Mouse (Mus musculus) cerebellum, adult 2 months (tissue): ENCODE data around the gene Klc1. TPM values are rescaled to one million over a fixed set of nuclear protein-coding genes. Genes with fewer than 3 reads are reported as not detected.

Source experiments
- DNase-seq, 2 experiments: peaks; one replicate each; pipeline ENCODE4 v3.0.0; 2021
- H3K27ac ChIP-seq: fragments of 200-500 bp; 2 replicates; pipeline ENCODE4 v1.5.1; 2012; ENCODE audit warnings: low read length, control low read depth, inconsistent platforms; ENCODE audit not compliant: insufficient read depth
- H3K27me3 ChIP-seq: fragments of 200-500 bp; 2 replicates; pipeline ENCODE4 v1.6.1; 2012; ENCODE audit warnings: inconsistent platforms, mild to moderate bottlenecking, low read length, moderate library complexity; ENCODE audit not compliant: control insufficient read depth, insufficient read depth
- H3K4me1 ChIP-seq: fragments of 200-500 bp; 2 replicates; pipeline ENCODE4 v1.6.1; 2011; ENCODE audit warnings: low read length; ENCODE audit not compliant: control insufficient read depth, insufficient read depth
- H3K4me3 ChIP-seq: fragments of 200-500 bp; replicated peaks from 2 replicates; pipeline ENCODE3; 2011; ENCODE audit warnings: mild to moderate bottlenecking, low read depth, low read length, control low read depth; ENCODE audit not compliant: insufficient read depth
- CTCF ChIP-seq: fragments of 200-500 bp; IDR thresholded peaks from 2 replicates; pipeline ENCODE4 v1.5.1; 2011; ENCODE audit warnings: low read depth, mild to moderate bottlenecking, control low read depth, low read length, moderate library complexity, borderline replicate concordance; ENCODE audit not compliant: insufficient read depth
- POLR2A ChIP-seq: fragments of 200-500 bp; IDR thresholded peaks from 2 replicates; pipeline ENCODE4 v1.6.1; 2011; ENCODE audit warnings: low read length, control low read depth, borderline replicate concordance; ENCODE audit not compliant: insufficient read depth
- WGBS: fragments of 180-500 bp; shearing (Covaris S2); methylation state at CpG from one replicate; pipeline ENCODE4 v1.1.7; 2018; 5-methylcytosine and 5-hydroxymethylcytosine counted together
- polyA plus RNA-seq: library from polyadenylated mRNA; depleted of rRNA; stranded (reverse); fragments of >200 nt; gene quantifications from 2 replicates; pipeline ENCODE4 v1.2.3, GENCODE M21; 2012

Gene Klc1
- polyA plus RNA-seq, 1 experiment: 874 TPM

DNA sequence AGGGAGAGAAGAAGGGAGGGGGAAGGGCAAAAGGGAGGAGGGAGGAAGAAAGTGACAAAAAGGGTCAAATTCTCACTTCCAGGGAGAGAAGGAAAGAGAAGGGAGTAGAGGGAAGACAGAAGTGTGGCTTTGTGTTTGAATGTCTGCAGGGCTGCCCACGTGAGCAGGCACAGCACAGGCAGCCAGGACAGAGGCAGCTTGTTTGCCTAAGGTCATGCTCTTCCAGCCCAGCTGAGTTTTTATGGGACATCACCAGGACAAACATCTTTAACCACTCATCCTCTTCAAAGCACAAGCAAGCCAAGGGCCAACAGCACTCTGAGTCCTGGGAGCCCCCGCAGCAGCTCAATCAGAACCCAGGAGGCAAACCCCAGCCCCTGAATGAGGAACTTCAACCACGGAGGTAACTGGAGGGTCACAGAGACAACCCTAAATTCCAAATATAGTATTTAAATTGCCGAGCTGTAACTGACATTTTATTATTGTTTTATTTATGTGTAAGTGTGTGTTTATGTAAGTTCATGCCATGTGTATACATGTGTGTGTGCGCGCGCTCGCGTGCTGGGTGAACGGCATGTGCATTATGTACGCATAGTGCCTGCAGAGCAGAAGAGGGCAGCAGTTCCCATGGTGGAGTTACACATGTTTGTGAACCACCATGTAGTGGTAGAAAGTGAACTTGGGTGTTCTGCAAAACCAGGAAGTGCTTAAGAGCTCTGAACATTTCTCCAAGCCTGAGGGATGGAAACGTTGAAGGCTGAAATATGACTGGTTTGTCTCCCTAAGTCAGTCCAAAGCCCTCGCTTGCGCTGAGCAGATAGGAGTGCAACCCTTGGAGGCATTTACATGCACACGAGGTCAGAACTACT is 84.2 kb downstream of the Klc1 start:
- Histone ChIP-seq H3K27me3 (no peaks in the 10 kb centered on the region), H3K27ac (no peak overlapping the region), H3K4me3 (no peak overlapping the region), H3K4me1 (no peaks in the 10 kb centered on the region)
- no peak for DNase-seq
- 89% methylated on average over 15 of the region's 15 CpGs for WGBS
- TF ChIP-seq POLR2A: no peak

DNA sequence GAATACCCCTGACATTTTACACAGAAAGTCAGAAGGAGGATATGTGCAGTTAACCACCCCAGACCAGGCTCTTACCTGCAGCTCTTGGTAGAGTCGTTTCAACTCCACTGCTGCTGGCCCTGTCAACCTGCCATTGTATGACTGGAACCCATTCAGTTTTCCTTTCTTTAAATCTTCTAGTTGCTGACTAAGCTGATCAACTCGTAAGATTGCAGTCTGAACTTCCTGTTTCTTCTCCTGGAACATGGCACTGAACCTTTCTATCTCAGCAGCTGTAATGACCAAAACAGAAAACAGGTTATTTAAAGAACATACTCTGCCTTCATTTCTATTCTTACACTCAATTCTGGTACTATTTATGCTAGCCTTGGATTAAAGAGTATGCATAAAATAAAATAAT is 84.8 kb downstream of the Klc1 start:
- peaks cover 4% of the 10 kb centered on the region for H3K4me1 ChIP-seq
- H3K4me3 ChIP-seq: no peak overlapping the region
- H3K27ac ChIP-seq: no peak overlapping the region
- H3K27me3 ChIP-seq: no peaks in the 10 kb centered on the region
- TF ChIP-seq CTCF (no peak), POLR2A (no peak)
- 71% methylated on average over 2 of the region's 2 CpGs for WGBS
- no peak for DNase-seq

DNA sequence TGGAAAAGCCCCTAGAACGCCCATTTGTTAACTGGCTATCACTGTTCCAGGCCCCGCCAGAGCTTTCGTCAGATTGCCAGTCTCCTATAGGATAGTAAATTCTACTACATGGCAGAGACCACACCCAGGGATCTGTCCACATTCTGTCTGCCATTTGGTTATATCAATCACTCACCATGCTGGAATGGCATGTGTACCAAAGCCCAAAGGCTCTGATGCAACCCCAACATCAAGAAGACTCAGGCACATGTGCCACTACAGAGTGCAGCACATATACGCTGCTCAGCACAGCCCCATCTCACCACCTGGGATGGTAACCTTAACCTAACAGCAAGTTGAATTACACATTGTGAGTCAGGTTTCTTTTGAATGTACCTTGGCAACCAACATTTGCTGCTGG is 87.3 kb downstream of the Klc1 start:
- peaks cover 7% of the 10 kb centered on the region for H3K4me1 ChIP-seq
- 96% methylated on average over 4 of the region's 4 CpGs for WGBS

DNA sequence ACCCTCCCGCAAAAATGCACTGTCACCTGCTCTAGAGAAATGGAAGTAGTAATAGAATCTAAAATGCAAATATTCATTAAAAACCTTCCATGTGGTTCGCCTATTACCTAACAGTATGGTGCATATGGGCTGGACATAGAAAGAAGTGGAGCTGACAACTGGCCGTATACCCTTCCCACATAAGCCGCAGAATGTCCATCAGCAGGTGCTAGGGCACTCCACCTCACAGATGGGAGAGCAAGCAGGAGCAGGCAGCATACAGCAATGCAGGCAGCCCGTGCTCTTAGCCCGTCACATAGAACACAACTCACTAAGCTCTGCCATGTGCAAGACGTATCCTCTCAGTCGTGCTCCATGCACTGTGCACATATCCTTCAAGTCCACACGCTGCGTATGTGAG is 88.2 kb downstream of the Klc1 start:
- Histone ChIP-seq H3K27ac (no peak overlapping the region), H3K4me3 (no peak overlapping the region), H3K4me1 (peaks cover 7% of the 10 kb centered on the region), H3K27me3 (no peaks in the 10 kb centered on the region)
- no peak for DNase-seq
- no peak for TF ChIP-seq CTCF
- no peak for TF ChIP-seq POLR2A
- 84% methylated on average over 10 of the region's 10 CpGs for WGBS

More for the DNA sequence above, 87.3 kb downstream of the Klc1 start:
- H3K4me3 ChIP-seq: no peak overlapping the region
- no peak for DNase-seq
- TF ChIP-seq CTCF: no peak
- TF ChIP-seq POLR2A: no peak
- no peaks in the 10 kb centered on the region for H3K27me3 ChIP-seq
- H3K27ac ChIP-seq: no peak overlapping the region

DNA sequence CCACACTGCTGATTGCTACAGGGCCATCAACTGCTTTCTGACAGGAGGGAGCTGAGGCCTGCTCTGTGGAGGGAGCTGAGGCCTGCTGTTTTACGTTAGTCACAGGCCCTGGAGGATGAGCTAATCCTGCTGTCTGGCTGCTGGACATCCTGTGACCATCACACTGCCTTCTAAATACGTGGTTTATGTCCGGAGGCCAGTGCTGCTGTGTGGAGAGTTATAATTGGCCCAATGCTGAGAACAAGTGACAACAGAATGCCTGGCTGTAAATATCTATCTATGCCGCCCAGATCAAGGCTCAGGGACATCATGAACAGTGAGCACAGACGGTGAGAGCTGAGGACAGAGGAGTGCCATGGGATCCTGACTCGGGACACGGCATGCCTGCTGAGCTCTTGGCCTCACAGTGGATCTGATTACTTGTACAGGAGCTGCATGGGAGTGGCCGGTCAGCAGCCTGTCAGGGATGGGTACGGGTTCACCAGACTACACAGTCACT is 89.7 kb downstream of the Klc1 start:
- TF ChIP-seq CTCF: no peak
- no peak for TF ChIP-seq POLR2A
- Histone ChIP-seq H3K27ac (peak overlapping the region; percentile 20), H3K4me1 (peaks cover 11% of the 10 kb centered on the region), H3K27me3 (no peaks in the 10 kb centered on the region), H3K4me3 (no peak overlapping the region)
- DNase-seq: peak; percentile 45 to 65
- WGBS: 16% methylated on average over 9 of the region's 9 CpGs

DNA sequence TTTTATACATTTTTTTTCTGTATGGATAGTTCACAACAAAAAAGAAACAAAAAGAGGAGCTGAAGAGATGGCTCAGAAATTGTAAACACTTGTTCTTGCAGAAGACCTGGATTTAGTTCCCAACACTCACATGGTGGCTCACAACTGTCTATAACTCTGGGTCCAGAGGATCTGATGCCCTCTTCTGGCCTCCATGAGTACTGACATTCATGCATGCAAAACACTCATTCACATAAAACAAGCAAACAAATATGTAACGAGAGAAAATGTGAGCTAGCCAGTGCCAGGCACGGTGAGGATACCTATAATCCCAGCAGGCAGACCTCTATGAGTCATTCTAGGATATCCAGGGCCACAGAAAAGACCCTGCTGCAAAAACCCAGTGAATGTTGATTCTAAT is 92.6 kb downstream of the Klc1 start:
- H3K27ac ChIP-seq: no peak overlapping the region
- TF ChIP-seq POLR2A: no peak
- no peak; the same call in 1 of the 2 replicates for TF ChIP-seq CTCF
- WGBS: 53% methylated on average over 2 of the region's 2 CpGs
- H3K4me1 ChIP-seq: peaks cover 14% of the 10 kb centered on the region
- no peak overlapping the region for H3K4me3 ChIP-seq
- no peaks in the 10 kb centered on the region for H3K27me3 ChIP-seq
- no peak for DNase-seq

DNA sequence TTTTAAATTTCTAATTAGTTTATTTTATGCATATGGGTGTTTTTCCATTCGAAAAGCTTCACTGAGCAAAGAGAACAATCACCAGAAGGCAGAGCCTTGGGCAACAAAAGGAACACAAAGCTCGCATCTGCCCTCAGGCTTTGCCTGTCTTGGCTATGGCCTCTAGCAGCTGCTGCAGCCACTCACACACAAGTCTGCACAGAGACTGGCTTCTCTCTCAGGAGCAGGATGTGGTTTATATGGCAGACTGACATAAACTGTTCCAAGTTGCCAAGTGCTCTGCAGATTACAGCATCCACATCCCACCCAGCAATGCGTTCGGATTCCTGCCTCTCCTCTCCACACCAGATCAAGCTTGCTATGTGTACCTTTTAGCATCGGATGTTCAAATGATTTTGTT is 93.1 kb downstream of the Klc1 start:
- no peak overlapping the region for H3K27ac ChIP-seq
- 59% methylated on average over 5 of the region's 5 CpGs for WGBS
- H3K4me1 ChIP-seq: peaks cover 14% of the 10 kb centered on the region
- no peak for TF ChIP-seq POLR2A
- TF ChIP-seq CTCF: no peak
- no peak overlapping the region for H3K4me3 ChIP-seq
- no peaks in the 10 kb centered on the region for H3K27me3 ChIP-seq
- no peak for DNase-seq

DNA sequence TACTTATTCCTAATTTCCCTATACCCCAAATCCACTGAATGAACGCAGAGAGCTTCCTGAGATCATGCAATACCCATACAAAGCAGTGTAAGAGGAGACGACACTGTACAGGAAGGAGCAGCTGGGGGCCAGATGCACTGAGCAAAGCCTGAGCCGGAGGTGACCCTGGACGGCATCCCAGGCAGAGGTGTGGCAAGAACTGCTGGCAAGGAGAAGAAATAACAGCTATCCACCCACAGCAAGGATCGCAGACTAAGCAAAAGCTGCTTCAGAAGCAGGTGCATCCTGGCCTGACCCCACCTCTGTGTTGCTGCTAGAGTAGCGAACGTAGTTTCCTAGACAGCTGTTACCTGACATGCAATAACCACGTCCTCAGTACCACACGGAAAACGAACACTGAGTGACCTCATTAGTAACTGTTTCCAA is 94.4 kb downstream of the Klc1 start:
- H3K27ac ChIP-seq: no peak overlapping the region
- no peak for DNase-seq
- 41% methylated on average over 10 of the region's 10 CpGs for WGBS

More for the DNA sequence above, 94.4 kb downstream of the Klc1 start:
- H3K4me3 ChIP-seq: no peak overlapping the region
- TF ChIP-seq POLR2A (no peak), CTCF (no peak)
- H3K4me1 ChIP-seq: peaks cover 14% of the 10 kb centered on the region
- no peaks in the 10 kb centered on the region for H3K27me3 ChIP-seq
